In the genomic region with DNA sequence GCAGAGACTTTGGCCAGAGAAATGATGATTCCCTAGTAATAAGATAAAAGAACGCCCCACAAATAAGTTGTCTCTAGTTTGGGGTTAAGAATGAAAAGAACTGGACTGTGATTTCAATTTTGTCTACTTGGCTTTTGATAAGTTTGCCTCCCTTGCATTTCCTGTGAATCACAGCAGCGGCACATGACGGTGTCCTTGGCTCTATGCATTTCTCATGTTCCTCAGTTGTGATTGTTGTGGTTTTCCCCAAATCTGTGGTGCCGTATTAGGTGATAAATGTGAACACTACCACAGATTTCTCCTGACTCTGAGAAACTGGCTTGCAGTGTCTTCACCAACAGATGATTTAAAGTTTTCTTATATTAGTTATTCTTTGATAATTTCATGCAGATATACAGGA, we compare ENCODE assay signal across 24 mouse cellular contexts. TPM values are rescaled to one million over a fixed set of nuclear protein-coding genes. Genes with fewer than 3 reads are reported as not detected.
DNase-seq lines count a peak whose midpoint lies in the region; TF ChIP-seq lines count a peak whose summit lies in the region.
"Had no signal": no experiment of that assay in that cellular context is flagged by ENCODE, and none has a peak within 500 bp of the region (broad histone marks: within the 10 kb centered on the region; RNA-seq: fewer than 3 reads in every experiment).

No protein-coding gene starts in this region.

- no peak for DNase-seq in gastrocnemius, adult 2 months
- no peak for DNase-seq in gastrocnemius, postnatal 10 days
- DNase-seq in 416B (ENCODE audit: low read depth) (peak; percentile 14), MEL (ENCODE audit: low read depth, low spot score) (no peak)
- no peak for DNase-seq in retina, postnatal 1 day
- DNase-seq: adrenal gland, adult 2 months; adrenal gland, postnatal 25 days; B cell, adult 2 months; cerebellum, adult 11 months; cerebellum, adult 18-20 months; cerebellum, adult 8-10 months; cerebellum, adult 9-11 months; embryo, embryonic 11 days had no signal

- H3K79me2 ChIP-seq in MEL (ENCODE audit: control insufficient read depth, insufficient read depth, low read length, poor library complexity), result no peaks in the 10 kb centered on the region

- no peak overlapping the region for H3K4me3 ChIP-seq in gastrocnemius, adult 2 months
- no peak overlapping the region for H3K4me3 ChIP-seq in MEL (ENCODE audit: control insufficient read depth in 1 of 2, insufficient read depth in 1 of 2, low read depth in 2 of 2, low read length in 2 of 2)
- H3K4me3 ChIP-seq: embryonic facial prominence, embryonic 13.5 days; embryonic facial prominence, embryonic 15.5 days; erythroblast, embryonic 14.5 days; forebrain, embryonic 10.5 days; forebrain, embryonic 12.5 days had no signal

- no peaks in the 10 kb centered on the region for H3K27me3 ChIP-seq in MEL (ENCODE audit: control insufficient read depth in 1 of 2, insufficient read depth in 2 of 2, low read length in 2 of 2)
- H3K27me3 ChIP-seq: CH12.LX; embryonic facial prominence, embryonic 13.5 days; embryonic facial prominence, embryonic 15.5 days; forebrain, embryonic 12.5 days had no signal

- no peak for TF ChIP-seq POLR2A in MEL (IDR thresholded peaks at IDR 0.05; ENCODE audit: control insufficient read depth in 1 of 2, insufficient read depth in 1 of 2, low read depth in 1 of 2, low read length in 2 of 2, poor library complexity in 1 of 2)

- intact Hi-C loops in gastrocnemius, adult 2 months (cut with DNase I), result no loop called here

- H3K9me3 ChIP-seq in MEL (replicated peaks; ENCODE audit: insufficient read depth, low read length), result no peaks in the 10 kb centered on the region
- H3K9me3 ChIP-seq: embryonic facial prominence, embryonic 13.5 days; embryonic facial prominence, embryonic 15.5 days; forebrain, embryonic 10.5 days; forebrain, embryonic 12.5 days; G1E had no signal

- H3K36me3 ChIP-seq in MEL (ENCODE audit: control insufficient read depth in 1 of 2, insufficient read depth in 2 of 2, low read length in 2 of 2), result no peaks in the 10 kb centered on the region
- H3K36me3 ChIP-seq: embryonic facial prominence, embryonic 15.5 days; G1E had no signal

- peaks cover 0 to 4% of the 10 kb centered on the region in 2 experiments; a peak in 3 of 4 replicates for H3K4me1 ChIP-seq in MEL (ENCODE audit: control insufficient read depth in 1 of 2, insufficient read depth in 2 of 2, low read length in 2 of 2)
- H3K4me1 ChIP-seq: forebrain, embryonic 10.5 days; forebrain, embryonic 12.5 days had no signal

- H3K9ac ChIP-seq in MEL (ENCODE audit: control insufficient read depth, low read depth, low read length, poor library complexity, severe bottlenecking), result no peak overlapping the region
- H3K9ac ChIP-seq: embryonic facial prominence, embryonic 13.5 days; embryonic facial prominence, embryonic 15.5 days; forebrain, embryonic 12.5 days had no signal

- no peak for TF ChIP-seq EP300 in MEL (IDR thresholded peaks at IDR 0.05; ENCODE audit: low read depth in 1 of 2, low read length in 2 of 2)

- H3K27ac ChIP-seq in gastrocnemius, adult 2 months, result peak overlapping the region; percentile 67
- H3K27ac ChIP-seq in MEL (ENCODE audit: control insufficient read depth, low read depth, low read length), result no peak overlapping the region
- H3K27ac ChIP-seq: embryonic facial prominence, embryonic 13.5 days; embryonic facial prominence, embryonic 15.5 days; forebrain, embryonic 10.5 days; forebrain, embryonic 12.5 days had no signal

- TF ChIP-seq CTCF in gastrocnemius, adult 2 months (IDR thresholded peaks at IDR 0.05), result no peak
- no peak for TF ChIP-seq CTCF in MEL (IDR thresholded peaks at IDR 0.05 in 2 of 3, conservative IDR thresholded peaks at IDR 0.05 in 1 of 3; ENCODE audit: control insufficient read depth in 1 of 3, insufficient read depth in 1 of 3, low read depth in 2 of 3, low read length in 3 of 3, poor library complexity in 1 of 3, severe bottlenecking in 1 of 3)

- no peak for TF ChIP-seq RAD21 in MEL (IDR thresholded peaks at IDR 0.05; ENCODE audit: low read depth, low read length)

TF ChIP-seq in MEL, 35 proteins besides CTCF, POLR2A, EP300 and RAD21:
- TF ChIP-seq RCOR1 (IDR thresholded peaks at IDR 0.05; ENCODE audit: low read depth, low read length), result peak; percentile 82; the same call in 1 of the 2 replicates
- TF ChIP-seq GABPA (IDR thresholded peaks at IDR 0.05; ENCODE audit: low read depth, low read length), result no peak
- TF ChIP-seq BHLHE40 (IDR thresholded peaks at IDR 0.05; ENCODE audit: borderline replicate concordance, low read depth, low read length), result peak; percentile 59; the same call in 1 of the 2 replicates
- no peak for TF ChIP-seq POLR2AphosphoS2 (IDR thresholded peaks at IDR 0.05; ENCODE audit: low read length)

RNA-seq across cellular contexts. Expression of a gene that starts 38.3 kb away (rescaled TPM):
- 10 to 100 TPM; 28.4 to 56.4 TPM for total RNA-seq in gastrocnemius, adult 2 months (2021)
- total RNA-seq in gastrocnemius, postnatal 10 days (2021), result 10 to 100 TPM; 57.0 to 59.6 TPM
- total RNA-seq in MEL (2012; rRNA removed), result 10.2 and 12.3 TPM in 2 replicates
- 10 to 100 TPM; 22.7 to 28.3 TPM for polyA plus RNA-seq in MEL (2012; ENCODE audit: insufficient read depth in 1 of 2, insufficient read length in 2 of 2, low read depth in 1 of 2, low replicate concordance in 2 of 2, missing spikeins in 1 of 2)

RNA-seq across cellular contexts. Expression of a gene that starts 42.6 kb away (rescaled TPM):
- total RNA-seq in gastrocnemius, adult 2 months (2021), result not detected
- not detected for total RNA-seq in gastrocnemius, postnatal 10 days (2021)
- total RNA-seq in MEL (2012; rRNA removed), result not detected in 2 replicates
- not detected for polyA plus RNA-seq in MEL (2012; ENCODE audit: insufficient read depth in 1 of 2, insufficient read length in 2 of 2, low read depth in 1 of 2, low replicate concordance in 2 of 2, missing spikeins in 1 of 2)
- total RNA-seq: adrenal gland, adult 2 months; adrenal gland, postnatal 25 days; adrenal gland, postnatal 4 days; CH12.LX; common myeloid progenitor, adult 5-6 weeks; G1E had no signal
- polyA plus RNA-seq: adrenal gland, adult 2 months; CD4-positive, CD25-positive, alpha-beta regulatory T cell, adult 4 months; embryonic facial prominence, embryonic 13.5 days; erythroblast, embryonic 14.5 days; forebrain, embryonic 10.5 days; forebrain, embryonic 14.5 days; G1E had no signal
